Mouse (Mus musculus): ENCODE results near the gene Utp20. TPM values are rescaled to one million over a fixed set of nuclear protein-coding genes. Genes with fewer than 3 reads are reported as not detected.

The Utp20 gene
- total and polyA plus RNA-seq, 2 experiments from 2014 or later = 3.8 to 5.0 TPM

DNA sequence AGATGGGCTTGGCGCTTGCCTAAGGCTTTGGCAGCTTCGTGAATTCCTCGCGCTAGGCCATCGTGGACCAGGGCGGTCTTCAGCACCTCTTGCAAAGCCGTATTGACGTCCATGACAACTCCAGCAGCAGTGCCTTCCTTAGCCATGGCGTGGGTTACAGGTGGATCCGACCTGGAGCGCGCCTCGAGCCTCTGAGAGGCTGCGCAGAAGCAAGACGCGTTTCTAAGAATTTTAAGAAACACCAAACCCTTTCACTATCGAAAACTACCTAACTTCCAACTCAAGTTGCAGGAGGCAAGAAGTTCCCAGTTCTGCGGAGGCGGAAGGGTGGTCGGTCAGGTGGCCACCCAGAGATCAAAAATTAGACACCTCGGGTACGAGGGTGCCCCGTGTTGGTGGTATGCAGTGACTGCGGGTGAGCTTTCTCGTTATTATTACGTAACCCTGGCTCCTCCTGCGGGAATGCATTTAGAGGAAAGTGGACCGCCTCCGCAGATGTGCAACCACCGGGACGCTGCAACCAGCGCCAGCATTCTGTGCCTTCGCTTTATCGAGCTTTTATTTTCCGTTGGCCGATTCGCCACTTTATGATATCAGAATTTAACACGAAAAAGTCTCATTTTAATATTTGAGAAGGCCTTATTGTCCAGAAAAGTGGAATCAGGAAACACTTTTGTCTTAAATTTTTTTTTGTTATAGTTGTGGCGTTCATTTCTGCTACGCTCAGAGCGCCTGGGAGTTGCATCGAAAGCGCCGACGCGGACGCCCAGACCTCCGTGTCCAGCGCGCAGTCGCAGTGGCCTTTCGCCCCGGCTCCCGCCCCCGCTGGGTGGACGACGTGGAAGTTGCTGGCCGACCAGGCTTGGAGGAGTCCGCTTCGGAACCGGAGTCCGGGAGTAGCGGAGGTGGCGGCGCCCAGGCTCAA, 95.8 kb downstream of the Utp20 start, which contains the start of gene Arl1:
TSS of gene Arl1 (plus strand) at position 288 of the 925 bp plus-strand sequence.
- TF ChIP-seq EP300 (IDR thresholded peaks at IDR 0.05; ENCODE audit: low read depth) = no peak; the same call in 1 of the 2 replicates
- TF ChIP-seq CTCF (IDR thresholded peaks at IDR 0.05; ENCODE audit: low read depth) = no peak
- H3K4me2 ChIP-seq (ENCODE audit: low read depth, low read length) = peak within 1 kb of the TSS; percentile 85
- H3K27ac ChIP-seq (ENCODE audit: low read depth) = peak within 1 kb of the TSS; percentile 89
- ATAC-seq (ENCODE audit: insufficient read depth, low read depth) (peak; percentile 96), DNase-seq (ENCODE audit: low spot score) (peak; percentile 89)
- no peaks in the 10 kb centered on the region for H3K27me3 ChIP-seq (ENCODE audit: control insufficient read depth, insufficient read depth, low read length)
- peaks cover 10% of the 10 kb centered on the region; the same call in 1 of the 2 replicates for H3K4me1 ChIP-seq (ENCODE audit: control insufficient read depth, insufficient read depth)
- under 1% methylated on average over 65 of the region's 65 CpGs for WGBS
- H3K9me3 ChIP-seq (replicated peaks; ENCODE audit: control insufficient read depth, low read length) = no peaks in the 10 kb centered on the region
- peak within 1 kb of the TSS; percentile 98 for H3K4me3 ChIP-seq (ENCODE audit: low read depth, low read length)
- H3K9ac ChIP-seq (replicated peaks; ENCODE audit: low read depth, low read length) = peak within 1 kb of the TSS; percentile 97
- H3K36me3 ChIP-seq (replicated peaks; ENCODE audit: control insufficient read depth, insufficient read depth, low read length) = 0 out of 2 replicates have a peak, but pooled peaks cover 2% of the 10 kb centered on the region

DNA sequence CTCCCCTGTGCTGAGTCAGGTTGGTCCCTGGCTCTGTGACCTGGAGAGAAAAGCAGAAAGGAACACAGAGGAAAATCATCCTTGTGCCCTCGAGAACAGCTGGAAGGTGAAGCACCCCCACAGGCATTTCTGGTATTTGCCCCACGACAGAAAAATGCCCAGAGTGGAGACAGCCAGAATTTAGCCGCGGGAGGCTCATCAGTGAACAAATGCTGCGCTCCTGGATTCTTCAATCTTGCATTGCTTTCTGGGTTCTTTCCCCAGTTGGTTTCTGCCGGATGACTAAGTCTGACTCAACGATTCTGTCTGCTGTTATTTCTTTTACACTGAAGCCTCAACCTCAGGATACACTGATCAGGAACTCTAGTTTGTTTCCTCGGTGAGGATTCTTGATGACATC, 98.4 kb downstream of the Utp20 start:
- ATAC-seq (ENCODE audit: insufficient read depth, low read depth) (no peak), DNase-seq (ENCODE audit: low spot score) (no peak)
- Histone ChIP-seq H3K4me1 (ENCODE audit: control insufficient read depth, insufficient read depth) (peaks cover 10% of the 10 kb centered on the region; the same call in 1 of the 2 replicates), H3K9ac (replicated peaks; ENCODE audit: low read depth, low read length) (no peak overlapping the region), H3K27me3 (ENCODE audit: control insufficient read depth, insufficient read depth, low read length) (no peaks in the 10 kb centered on the region), H3K36me3 (replicated peaks; ENCODE audit: control insufficient read depth, insufficient read depth, low read length) (no peaks in the 10 kb centered on the region), H3K4me2 (ENCODE audit: low read depth, low read length) (no peak overlapping the region), H3K27ac (ENCODE audit: low read depth) (no peak overlapping the region), H3K9me3 (replicated peaks; ENCODE audit: control insufficient read depth, low read length) (no peaks in the 10 kb centered on the region), H3K4me3 (ENCODE audit: low read depth, low read length) (no peak overlapping the region)
- 59% methylated on average over 8 of the region's 8 CpGs for WGBS
- TF ChIP-seq EP300 (IDR thresholded peaks at IDR 0.05; ENCODE audit: low read depth) (no peak), CTCF (IDR thresholded peaks at IDR 0.05; ENCODE audit: low read depth) (no peak)

DNA sequence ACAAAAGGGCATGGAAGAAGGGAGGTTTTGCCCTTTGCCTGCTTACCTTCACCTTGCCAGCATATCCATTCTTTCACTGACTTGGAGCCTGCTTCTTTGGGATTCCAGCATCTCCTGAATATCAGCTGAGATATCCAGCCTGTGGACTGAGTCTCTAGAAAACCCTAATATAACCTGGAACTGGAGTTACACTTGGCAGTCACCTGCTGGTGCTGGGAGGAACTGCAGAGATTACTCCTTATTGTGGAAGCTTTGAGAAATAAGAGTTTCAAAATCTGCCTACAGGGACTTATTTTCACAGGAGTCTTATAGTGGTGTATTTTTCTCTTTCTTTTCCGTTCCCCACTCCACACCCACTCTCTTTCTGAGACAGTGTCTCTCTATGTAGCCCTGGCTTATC, 99.5 kb downstream of the Utp20 start:
- DNase-seq (ENCODE audit: low spot score) (peak; percentile 43), ATAC-seq (ENCODE audit: insufficient read depth, low read depth) (no peak)
- H3K4me3 ChIP-seq (ENCODE audit: low read depth, low read length) = no peak overlapping the region
- no peak overlapping the region for H3K9ac ChIP-seq (replicated peaks; ENCODE audit: low read depth, low read length)
- H3K36me3 ChIP-seq (replicated peaks; ENCODE audit: control insufficient read depth, insufficient read depth, low read length) = no peaks in the 10 kb centered on the region
- H3K27me3 ChIP-seq (ENCODE audit: control insufficient read depth, insufficient read depth, low read length) = no peaks in the 10 kb centered on the region
- no peak overlapping the region for H3K4me2 ChIP-seq (ENCODE audit: low read depth, low read length)
- TF ChIP-seq CTCF (IDR thresholded peaks at IDR 0.05; ENCODE audit: low read depth) = peak; percentile 55
- TF ChIP-seq EP300 (IDR thresholded peaks at IDR 0.05; ENCODE audit: low read depth) = no peak
- H3K9me3 ChIP-seq (replicated peaks; ENCODE audit: control insufficient read depth, low read length) = no peaks in the 10 kb centered on the region
- WGBS = 24% methylated on average over 1 of the region's 1 CpGs
- peaks cover 6% of the 10 kb centered on the region; the same call in 1 of the 2 replicates for H3K4me1 ChIP-seq (ENCODE audit: control insufficient read depth, insufficient read depth)
- no peak overlapping the region for H3K27ac ChIP-seq (ENCODE audit: low read depth)

DNA sequence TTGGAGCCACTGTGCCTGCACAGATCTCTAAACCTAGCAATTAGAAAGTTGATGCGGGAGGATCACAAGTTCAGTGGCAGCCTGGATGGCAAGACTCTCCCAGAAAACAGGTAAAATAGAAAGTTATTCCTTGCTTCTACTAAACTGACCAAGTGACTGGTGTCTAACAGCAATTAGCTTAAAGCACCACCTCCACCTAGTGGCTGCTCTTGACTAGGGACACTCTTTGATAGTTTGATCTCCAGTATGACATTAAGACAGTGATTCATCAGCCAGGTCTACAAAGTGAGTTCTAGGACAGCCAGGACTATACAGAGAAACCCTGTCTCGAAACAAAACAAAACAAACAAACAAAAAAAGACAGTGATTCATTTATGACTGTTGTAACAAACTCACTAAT, 101.3 kb downstream of the Utp20 start:
- no peaks in the 10 kb centered on the region for H3K36me3 ChIP-seq (replicated peaks; ENCODE audit: control insufficient read depth, insufficient read depth, low read length)
- no peak overlapping the region for H3K4me3 ChIP-seq (ENCODE audit: low read depth, low read length)
- H3K27ac ChIP-seq (ENCODE audit: low read depth) = no peak overlapping the region
- no peaks in the 10 kb centered on the region for H3K9me3 ChIP-seq (replicated peaks; ENCODE audit: control insufficient read depth, low read length)
- DNase-seq (ENCODE audit: low spot score) (no peak), ATAC-seq (ENCODE audit: insufficient read depth, low read depth) (no peak)
- no peak overlapping the region for H3K9ac ChIP-seq (replicated peaks; ENCODE audit: low read depth, low read length)
- no peaks in the 10 kb centered on the region for H3K27me3 ChIP-seq (ENCODE audit: control insufficient read depth, insufficient read depth, low read length)
- peaks cover 2% of the 10 kb centered on the region; the same call in 1 of the 2 replicates for H3K4me1 ChIP-seq (ENCODE audit: control insufficient read depth, insufficient read depth)
- H3K4me2 ChIP-seq (ENCODE audit: low read depth, low read length) = no peak overlapping the region
- TF ChIP-seq CTCF (IDR thresholded peaks at IDR 0.05; ENCODE audit: low read depth) = peak; percentile 60
- TF ChIP-seq EP300 (IDR thresholded peaks at IDR 0.05; ENCODE audit: low read depth) = no peak
- 40% methylated on average over 2 of the region's 2 CpGs for WGBS

DNA sequence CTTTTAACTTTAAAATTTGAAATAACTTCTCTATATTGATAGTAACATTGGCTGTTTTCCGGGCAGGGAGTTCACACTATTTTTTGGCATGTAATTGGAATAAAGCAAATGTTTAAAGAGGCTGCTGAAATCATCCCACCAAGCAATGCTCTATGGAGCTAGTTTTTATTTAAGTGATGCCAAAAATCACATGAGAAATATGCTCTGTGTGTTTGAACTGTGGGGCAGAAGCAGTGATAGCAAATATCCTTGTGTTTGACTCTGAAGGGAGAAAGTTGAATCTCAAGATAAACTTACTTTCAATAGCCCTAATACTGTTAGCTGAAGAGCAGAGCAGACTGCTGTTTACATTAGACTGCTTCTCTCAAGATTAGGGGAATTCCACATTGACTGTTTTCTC, 107.0 kb downstream of the Utp20 start:
- WGBS = 54% methylated on average over 1 of the region's 1 CpGs
- Histone ChIP-seq H3K27ac (ENCODE audit: low read depth) (no peak overlapping the region), H3K36me3 (replicated peaks; ENCODE audit: control insufficient read depth, insufficient read depth, low read length) (no peaks in the 10 kb centered on the region), H3K4me2 (ENCODE audit: low read depth, low read length) (no peak overlapping the region), H3K4me3 (ENCODE audit: low read depth, low read length) (no peak overlapping the region), H3K27me3 (ENCODE audit: control insufficient read depth, insufficient read depth, low read length) (no peaks in the 10 kb centered on the region), H3K9me3 (replicated peaks; ENCODE audit: control insufficient read depth, low read length) (no peaks in the 10 kb centered on the region), H3K9ac (replicated peaks; ENCODE audit: low read depth, low read length) (no peak overlapping the region), H3K4me1 (ENCODE audit: control insufficient read depth, insufficient read depth) (no peaks in the 10 kb centered on the region)
- TF ChIP-seq CTCF (IDR thresholded peaks at IDR 0.05; ENCODE audit: low read depth) (no peak), EP300 (IDR thresholded peaks at IDR 0.05; ENCODE audit: low read depth) (no peak)
- ATAC-seq (ENCODE audit: insufficient read depth, low read depth) (no peak), DNase-seq (ENCODE audit: low spot score) (no peak)

Measured in heart, postnatal 0 days (tissue).